Mouse (Mus musculus): ENCODE data around the gene Odc1.
A peak's percentile ranks its signal among the peaks of the same experiment; 100 is the strongest.

Gene Odc1

GRCm38 (mm10) chr12:17551208-17551995 is 6.8 kb downstream of the Odc1 start:
- peak; percentile 30 for DNase-seq (ENCODE audit: low read depth)

GRCm38 (mm10) chr12:17552420-17552819 is 7.8 kb downstream of the Odc1 start:
- DNase-seq (ENCODE audit: low read depth) = peak; percentile 37

- peak; percentile 28 for DNase-seq (ENCODE audit: low read depth)
These were observed 8.4 kb downstream of the Odc1 start for GRCm38 (mm10) chr12:17552949-17553348.

DNA sequence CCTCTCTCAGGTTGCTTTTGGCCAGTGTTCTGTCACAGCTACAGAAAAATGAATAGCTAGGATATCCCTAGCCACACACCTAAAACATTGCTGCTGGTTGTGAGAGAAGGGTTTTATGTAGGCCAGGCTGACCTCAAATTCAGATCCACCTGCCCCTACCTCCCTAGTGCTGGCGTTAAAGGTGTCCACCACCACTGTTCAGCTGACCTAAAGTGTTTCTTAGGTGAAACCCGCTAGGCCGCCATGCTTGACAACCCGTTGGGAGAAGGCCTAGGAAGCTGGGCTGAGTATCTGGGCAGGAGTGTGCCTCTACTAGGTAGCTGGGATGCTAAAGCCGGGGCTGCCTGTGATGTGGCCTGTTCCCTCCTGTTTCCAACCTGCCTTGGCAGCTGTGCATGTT is 9.0 kb downstream of the Odc1 start:
- DNase-seq (ENCODE audit: low read depth) = no peak

DNA sequence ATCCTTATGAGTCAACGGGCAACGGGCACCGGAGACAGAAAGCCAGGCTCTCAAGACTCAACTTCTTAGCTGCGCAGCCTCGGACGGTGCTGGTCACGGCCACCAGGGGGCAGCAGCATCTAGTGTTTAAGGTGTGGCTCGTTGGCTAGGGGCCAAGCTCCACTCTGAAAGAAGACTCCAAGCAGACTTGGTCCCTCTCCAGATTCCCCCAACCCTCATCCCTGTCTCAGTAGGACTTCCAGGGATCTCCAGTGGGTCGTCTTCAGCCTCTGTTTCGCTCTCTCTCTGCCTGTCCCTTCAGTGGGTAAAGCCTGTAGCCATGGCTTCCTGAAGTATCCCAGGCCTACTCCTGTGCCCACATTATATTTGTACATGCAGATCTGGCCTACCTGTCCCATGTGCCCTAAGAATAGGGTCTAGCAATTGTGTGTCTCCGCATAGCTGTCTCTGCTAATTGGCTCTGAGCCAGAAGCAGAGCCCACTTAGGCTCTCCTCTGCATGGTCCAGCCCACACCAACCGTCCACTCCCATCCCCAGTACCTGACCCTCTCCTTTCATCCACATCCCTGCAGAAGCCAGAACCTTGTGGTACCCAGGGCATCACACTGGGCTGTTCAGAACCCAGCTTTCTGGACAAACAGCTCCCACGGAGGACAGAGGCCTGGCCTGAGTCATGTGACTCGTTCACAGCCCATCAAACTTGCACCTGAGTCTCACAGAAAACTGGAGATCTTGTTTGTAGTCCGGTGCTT is 9.8 kb downstream of the Odc1 start:
- DNase-seq (ENCODE audit: low read depth) = peak; percentile 90

GRCm38 (mm10) chr12:17556430-17557343 is 12.1 kb downstream of the Odc1 start:
- peak; percentile 78 for DNase-seq (ENCODE audit: low read depth)

- no peak for DNase-seq (ENCODE audit: low read depth)
These were observed 12.9 kb downstream of the Odc1 start for GRCm38 (mm10) chr12:17557344-17557966.

- DNase-seq (ENCODE audit: low read depth) = no peak
These were observed 13.4 kb downstream of the Odc1 start for GRCm38 (mm10) chr12:17557967-17558345.

GRCm38 (mm10) chr12:17562396-17562795 is 17.8 kb downstream of the Odc1 start:
- DNase-seq (ENCODE audit: low read depth) = no peak

GRCm38 (mm10) chr12:17565393-17566045 is 20.9 kb downstream of the Odc1 start:
- no peak for DNase-seq (ENCODE audit: low read depth)

- DNase-seq (ENCODE audit: low read depth) = no peak
These were observed 21.4 kb downstream of the Odc1 start for GRCm38 (mm10) chr12:17566046-17566408.

DNA sequence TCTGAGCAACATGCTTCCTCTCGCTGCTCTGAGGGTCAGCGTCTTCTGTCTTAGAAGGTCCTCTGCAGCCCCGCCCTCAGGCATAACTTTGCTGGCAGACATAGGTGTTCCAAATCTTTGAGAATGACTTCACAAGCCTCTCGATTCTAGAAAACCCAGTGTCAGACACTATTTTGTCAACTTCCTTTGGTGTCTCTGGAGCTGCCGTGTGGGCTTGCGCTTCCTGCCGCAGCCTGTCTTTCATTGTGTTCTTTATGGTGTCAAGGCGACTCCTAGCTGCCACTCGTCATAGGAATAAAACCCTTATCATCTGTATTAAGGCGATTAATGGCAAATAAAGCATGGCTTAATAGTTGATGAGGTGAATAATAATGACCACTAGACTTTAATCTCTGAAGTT is 24.0 kb downstream of the Odc1 start:
- DNase-seq (ENCODE audit: low read depth) = peak; percentile 64

- DNase-seq (ENCODE audit: low read depth) = no peak
These were observed 30.0 kb downstream of the Odc1 start for GRCm38 (mm10) chr12:17574591-17574990.

DNA sequence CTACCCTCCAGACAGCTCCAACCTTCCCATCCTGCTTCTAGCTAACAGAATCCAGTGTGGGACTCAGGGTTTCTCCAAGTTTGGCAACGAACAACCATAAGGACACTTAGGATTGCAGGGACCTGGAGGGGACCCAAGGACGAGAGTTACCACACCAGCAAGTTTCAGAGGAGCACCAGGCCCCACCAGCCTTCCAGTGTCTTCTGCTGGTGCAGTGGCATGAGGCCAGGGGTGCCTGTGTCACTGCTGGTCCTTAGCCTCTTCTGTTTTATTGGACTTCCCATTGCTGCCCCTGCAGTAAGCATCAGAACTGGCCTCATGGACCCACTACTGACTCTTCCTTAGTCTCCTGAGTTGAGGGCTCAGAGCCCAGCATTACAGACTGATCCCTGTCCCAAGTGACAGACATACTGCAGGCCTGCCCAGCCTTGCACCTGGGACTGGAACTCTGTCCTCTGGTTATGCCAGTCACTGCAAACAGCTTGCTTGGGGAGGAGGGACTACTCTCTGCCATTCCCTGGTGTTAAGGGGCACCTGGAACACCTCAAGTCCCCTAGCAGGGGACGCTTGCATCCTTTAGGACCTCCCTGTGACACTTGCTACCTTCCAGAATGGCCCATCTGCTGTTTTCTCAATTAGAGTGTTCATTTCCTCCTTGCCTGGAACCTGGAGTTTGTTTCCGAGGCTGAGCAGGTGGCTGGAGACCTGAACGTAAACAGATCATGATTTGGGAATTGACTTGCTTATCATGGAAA is 30.7 kb downstream of the Odc1 start:
- DNase-seq (ENCODE audit: low read depth) = no peak

DNA sequence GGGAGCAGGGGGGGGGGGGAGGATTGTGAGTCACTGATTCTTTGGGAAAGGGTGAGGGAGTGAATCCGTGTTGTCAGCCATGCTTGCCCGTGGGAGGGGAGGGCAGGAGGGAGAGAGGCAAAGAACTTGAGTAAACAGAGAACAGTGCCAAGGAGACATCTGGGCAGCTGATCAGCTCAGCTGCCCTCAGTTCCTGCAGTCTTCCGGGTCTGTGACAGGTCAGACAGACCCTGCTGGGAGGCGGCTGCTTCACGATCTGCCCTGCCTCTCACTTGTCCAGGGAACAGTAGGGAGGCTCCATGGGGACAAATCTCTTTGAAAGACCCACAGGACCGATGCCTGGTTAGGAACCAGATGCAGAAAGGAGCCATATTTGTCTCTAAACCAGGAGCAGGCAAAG is 31.4 kb downstream of the Odc1 start:
- DNase-seq (ENCODE audit: low read depth) = no peak

DNA sequence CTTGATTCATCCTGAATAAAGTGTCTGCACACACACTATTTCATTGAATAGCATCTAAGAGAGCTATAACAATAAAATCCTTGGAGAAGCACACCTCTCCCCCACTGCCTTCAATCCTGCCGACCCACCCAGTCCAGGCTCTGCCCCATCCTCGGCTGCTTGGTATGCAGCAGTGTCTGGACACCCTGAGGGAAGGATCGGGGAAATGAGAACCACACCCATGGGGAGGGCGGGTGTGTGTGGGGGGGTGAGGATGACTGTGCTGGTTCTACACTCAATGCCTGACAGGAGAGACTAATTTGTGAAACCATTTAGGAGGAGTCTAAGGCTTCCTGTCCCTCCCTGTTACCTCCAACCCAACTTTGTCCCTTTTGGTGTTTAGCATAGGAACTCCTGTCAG is 34.0 kb downstream of the Odc1 start:
- no peak for DNase-seq (ENCODE audit: low read depth)

DNA sequence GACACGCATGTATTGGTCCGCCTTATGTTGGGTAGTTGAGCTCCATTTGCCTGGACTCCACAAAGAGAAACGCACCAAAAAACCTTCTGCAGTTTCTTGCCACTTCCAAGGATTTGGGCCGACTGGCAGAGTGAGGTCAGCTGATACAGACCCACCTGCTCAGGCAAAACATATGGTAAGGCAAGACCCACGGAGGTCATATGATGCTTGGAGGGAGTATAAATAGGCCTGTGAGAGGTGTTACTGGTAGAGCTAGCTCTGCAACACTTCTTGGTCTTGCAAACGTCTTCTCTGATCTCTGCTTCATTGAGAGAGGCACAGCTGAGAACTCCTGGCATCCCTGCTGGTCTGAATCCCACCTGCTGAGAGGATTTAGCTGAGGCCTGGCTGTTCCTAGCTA is 36.4 kb downstream of the Odc1 start:
- no peak for DNase-seq (ENCODE audit: low read depth)

DNA sequence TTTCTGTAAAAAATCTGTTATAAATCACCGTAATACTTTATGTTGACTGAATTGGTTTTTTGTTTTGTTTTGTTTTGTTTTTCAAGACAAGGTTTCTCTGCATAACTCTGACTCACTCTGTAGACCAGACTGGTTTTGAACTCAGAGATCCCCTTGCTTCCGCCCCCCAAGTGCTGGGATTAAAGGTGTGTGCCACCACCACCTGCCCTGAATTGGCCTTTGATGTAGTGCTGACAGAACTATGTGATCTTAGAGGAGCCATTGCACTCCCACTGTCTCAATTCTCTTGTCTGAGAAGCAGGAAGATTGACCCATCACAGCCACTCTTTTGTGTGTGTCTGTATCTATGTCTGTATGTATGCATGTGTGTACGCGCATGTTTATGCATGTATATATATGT is 37.8 kb downstream of the Odc1 start:
- no peak for DNase-seq (ENCODE audit: low read depth)

GRCm38 (mm10) chr12:17583860-17584259 is 39.3 kb downstream of the Odc1 start:
- no peak for DNase-seq (ENCODE audit: low read depth)

DNA sequence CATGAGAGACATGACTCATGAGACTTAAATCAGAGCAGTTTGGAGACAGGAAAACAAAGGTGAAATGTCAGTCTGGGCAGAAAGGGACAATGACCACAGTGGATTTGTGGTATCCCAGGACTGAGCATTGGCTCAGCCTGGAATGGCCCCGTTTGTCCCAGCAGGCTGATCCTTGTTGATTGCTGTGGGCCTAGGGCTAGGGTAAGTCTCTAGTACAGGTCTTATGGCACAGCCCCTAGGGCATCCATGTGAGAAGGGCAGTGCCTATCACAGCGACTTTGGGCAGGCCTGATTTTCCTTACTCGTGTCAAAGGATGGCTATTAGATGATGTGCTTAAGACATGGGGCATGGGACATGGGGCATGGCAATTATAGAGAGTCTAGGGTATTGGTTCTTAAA is 41.4 kb downstream of the Odc1 start:
- DNase-seq (ENCODE audit: low read depth) = no peak

- no peak for DNase-seq (ENCODE audit: low read depth)
These were observed 43.8 kb downstream of the Odc1 start for GRCm38 (mm10) chr12:17588436-17588835.

All from induced T-regulatory cell, adult 2 months (primary cell).